Mouse (Mus musculus) hindbrain, embryonic 11.5 days (tissue): ENCODE measurements around the gene Ghrl. TPM values are rescaled to one million over a fixed set of nuclear protein-coding genes. Genes with fewer than 3 reads are reported as not detected.

Experiments
- ATAC-seq: fragments of 200-750 bp; cut with Nextera tagmentation; 2 replicates; pipeline ENCODE4 v1.8.0; 2017; ENCODE audit warnings: mild to moderate bottlenecking, moderate TSS enrichment, moderate library complexity; ENCODE audit not compliant: low FRiP score
- DNase-seq: peaks from one replicate; pipeline ENCODE4 v3.0.0-alpha.2; 2015; ENCODE audit warnings: low spot score
- H3K27ac ChIP-seq: fragments of 300-500 bp; sonication (generic); 2 replicates; pipeline ENCODE4 v1.5.1; 2014; ENCODE audit warnings: mild to moderate bottlenecking, low read depth, low read length
- H3K27me3 ChIP-seq: fragments of 300-500 bp; sonication (generic); 2 replicates; pipeline ENCODE4 v1.6.1; 2014; ENCODE audit warnings: mild to moderate bottlenecking, low read length, moderate library complexity, mixed read lengths; ENCODE audit not compliant: control insufficient read depth, insufficient read depth
- H3K36me3 ChIP-seq: fragments of 300-500 bp; sonication (generic); 2 replicates; pipeline ENCODE4 v1.6.1; 2014; ENCODE audit warnings: mild to moderate bottlenecking, low read length, moderate library complexity, mixed read lengths; ENCODE audit not compliant: control insufficient read depth, insufficient read depth
- H3K4me1 ChIP-seq: fragments of 300-500 bp; sonication (generic); replicated peaks from 2 replicates; pipeline ENCODE4 v1.6.1; 2014; ENCODE audit warnings: low read length, mixed read lengths; ENCODE audit not compliant: control insufficient read depth, insufficient read depth
- H3K4me2 ChIP-seq: fragments of 300-500 bp; sonication (generic); replicated peaks from 2 replicates; pipeline ENCODE4 v1.6.1; 2014; ENCODE audit warnings: mild to moderate bottlenecking, low read depth, low read length
- H3K4me3 ChIP-seq: fragments of 300-500 bp; sonication (generic); 2 replicates; pipeline ENCODE4 v1.5.1; 2014; ENCODE audit warnings: low read depth, low read length
- H3K9ac ChIP-seq: fragments of 300-500 bp; sonication (generic); 2 replicates; pipeline ENCODE4 v1.6.1; 2014; ENCODE audit warnings: low read depth, low read length
- H3K9me3 ChIP-seq: fragments of 300-500 bp; sonication (generic); 2 replicates; pipeline ENCODE4 v1.6.1; 2016; ENCODE audit warnings: low read length; ENCODE audit not compliant: control insufficient read depth
- WGBS: fragments of 180-500 bp; shearing (Covaris S2); extraction: QIAGEN DNeasy Blood & Tissue Kit; methylation state at CpG from one replicate; pipeline ENCODE4 v1.1.7; 2014; 5-methylcytosine and 5-hydroxymethylcytosine counted together
- polyA plus RNA-seq: library from polyadenylated mRNA; unstranded; fragments of >200 nt; fragmentation: Nextera tagmentation; extraction: Ambion mirVana; gene quantifications from 2 replicates; pipeline ENCODE4 v1.2.1, GENCODE M21; 2014

The Ghrl gene
- 0.46 and 0.51 TPM in 2 replicates for polyA plus RNA-seq

- DNase-seq (no peak), ATAC-seq (no peak)
- no peak within 1 kb of the TSS for H3K9ac ChIP-seq
- no peaks in the 10 kb centered on the region for H3K27me3 ChIP-seq
- H3K9me3 ChIP-seq = no peaks in the 10 kb centered on the region
- H3K4me1 ChIP-seq = no peaks in the 10 kb centered on the region
- no peak within 1 kb of the TSS for H3K4me3 ChIP-seq
- 90% methylated on average over 3 of the region's 3 CpGs for WGBS
- no peak within 1 kb of the TSS for H3K27ac ChIP-seq
- no peaks in the 10 kb centered on the region; the same call in 1 of the 2 replicates for H3K36me3 ChIP-seq
- H3K4me2 ChIP-seq = no peak within 1 kb of the TSS
These were observed at the start of gene Ghrl for GRCm38 (mm10) chr6:113719878-113720277. Ghrl (minus strand) TSS chr6:113719880.

- H3K9ac ChIP-seq = no peak overlapping the region
- no peak overlapping the region for H3K4me3 ChIP-seq
- no peak overlapping the region for H3K4me2 ChIP-seq
- no peaks in the 10 kb centered on the region for H3K4me1 ChIP-seq
- WGBS = 69% methylated on average over 11 of the region's 11 CpGs
- ATAC-seq = no peak
- no peaks in the 10 kb centered on the region for H3K9me3 ChIP-seq
- no peak overlapping the region for H3K27ac ChIP-seq
- H3K27me3 ChIP-seq = no peaks in the 10 kb centered on the region
- H3K36me3 ChIP-seq = no peaks in the 10 kb centered on the region
- no peak for DNase-seq
These were observed 49.1 kb upstream of the Ghrl start for GRCm38 (mm10) chr6:113768804-113769203.

- DNase-seq (peak; percentile 83), ATAC-seq (peak; percentile 47; the same call in 1 of the 2 replicates)
- no peaks in the 10 kb centered on the region for H3K9me3 ChIP-seq
- 34% methylated on average over 7 of the region's 7 CpGs for WGBS
- no peaks in the 10 kb centered on the region for H3K27me3 ChIP-seq
- no peak overlapping the region for H3K27ac ChIP-seq
- H3K36me3 ChIP-seq = no peaks in the 10 kb centered on the region
- H3K9ac ChIP-seq = no peak overlapping the region
- no peak overlapping the region for H3K4me3 ChIP-seq
- H3K4me1 ChIP-seq = no peaks in the 10 kb centered on the region
- no peak overlapping the region for H3K4me2 ChIP-seq
These were observed 42.0 kb upstream of the Ghrl start for GRCm38 (mm10) chr6:113761644-113762043.

GRCm38 (mm10) chr6:113749119-113749685 lies 29.5 kb upstream of the Ghrl start:
- DNase-seq = no peak
- H3K9ac ChIP-seq = no peak overlapping the region
- no peak overlapping the region for H3K4me3 ChIP-seq
- no peak overlapping the region for H3K27ac ChIP-seq
- H3K36me3 ChIP-seq = no peaks in the 10 kb centered on the region
- no peaks in the 10 kb centered on the region for H3K9me3 ChIP-seq
- no peak for ATAC-seq
- WGBS = 62% methylated on average over 17 of the region's 17 CpGs
- no peaks in the 10 kb centered on the region for H3K4me1 ChIP-seq
- no peaks in the 10 kb centered on the region; the same call in 1 of the 2 replicates for H3K27me3 ChIP-seq
- H3K4me2 ChIP-seq = no peak overlapping the region

DNA sequence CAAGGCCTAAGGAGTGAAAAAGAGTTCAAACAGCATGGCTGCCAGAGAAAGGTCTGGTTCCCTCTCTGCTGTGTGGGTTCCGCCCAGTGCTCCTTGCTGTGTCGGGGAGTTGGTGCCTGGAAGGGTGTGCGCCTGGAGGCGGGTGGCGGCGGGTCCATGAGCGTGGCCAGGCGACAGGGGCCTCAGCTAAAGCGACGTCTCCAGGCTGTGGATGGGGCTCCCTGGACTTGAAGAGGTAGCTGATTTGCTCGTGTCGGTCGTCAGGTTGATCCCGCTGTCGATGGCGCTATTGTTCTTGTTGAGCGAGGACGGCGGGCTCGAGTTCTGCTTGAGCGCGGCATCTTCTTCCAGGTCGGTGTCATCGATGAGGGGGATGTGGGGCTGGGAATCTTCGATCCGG lies 28.7 kb upstream of the Ghrl start:
- ATAC-seq (no peak), DNase-seq (peak; percentile 20)
- H3K4me1 ChIP-seq = no peaks in the 10 kb centered on the region
- H3K4me3 ChIP-seq = no peak overlapping the region
- H3K9me3 ChIP-seq = no peaks in the 10 kb centered on the region
- H3K4me2 ChIP-seq = no peak overlapping the region
- no peak overlapping the region for H3K27ac ChIP-seq
- no peaks in the 10 kb centered on the region for H3K36me3 ChIP-seq
- no peak overlapping the region for H3K9ac ChIP-seq
- 33% methylated on average over 26 of the region's 26 CpGs for WGBS
- H3K27me3 ChIP-seq = no peaks in the 10 kb centered on the region; the same call in 1 of the 2 replicates

DNA sequence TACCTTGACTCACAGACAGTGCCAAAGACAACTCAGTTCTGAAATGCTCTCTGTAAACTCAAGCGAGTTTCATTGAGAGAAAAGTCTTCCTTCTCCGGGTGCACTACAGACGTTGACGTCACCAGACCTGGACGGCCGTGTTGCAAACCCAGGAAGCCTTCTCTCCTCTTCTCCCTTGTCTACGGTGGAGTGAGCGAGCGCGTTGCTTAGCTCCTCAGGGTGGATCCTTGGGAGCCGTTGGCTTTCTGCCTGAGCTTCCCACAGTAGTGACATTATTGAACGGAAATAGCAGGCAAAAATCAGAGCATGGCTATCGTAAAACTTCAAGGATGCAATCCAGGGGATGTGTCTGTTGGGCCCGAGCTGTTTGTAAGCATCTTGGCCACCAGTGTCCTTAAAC lies 27.6 kb upstream of the Ghrl start:
- no peaks in the 10 kb centered on the region for H3K4me1 ChIP-seq
- no peak overlapping the region for H3K9ac ChIP-seq
- H3K4me2 ChIP-seq = no peak overlapping the region
- DNase-seq = no peak
- no peaks in the 10 kb centered on the region; the same call in 1 of the 2 replicates for H3K27me3 ChIP-seq
- no peak overlapping the region for H3K27ac ChIP-seq
- no peak overlapping the region for H3K4me3 ChIP-seq
- ATAC-seq = no peak
- no peaks in the 10 kb centered on the region for H3K36me3 ChIP-seq
- H3K9me3 ChIP-seq = no peaks in the 10 kb centered on the region
- WGBS = 91% methylated on average over 14 of the region's 14 CpGs

- DNase-seq (no peak), ATAC-seq (no peak)
- H3K4me1 ChIP-seq = no peaks in the 10 kb centered on the region
- H3K27me3 ChIP-seq = no peaks in the 10 kb centered on the region; the same call in 1 of the 2 replicates
- no peaks in the 10 kb centered on the region for H3K9me3 ChIP-seq
- H3K27ac ChIP-seq = no peak overlapping the region
- H3K4me2 ChIP-seq = no peak overlapping the region
- H3K36me3 ChIP-seq = no peaks in the 10 kb centered on the region
- no peak overlapping the region for H3K9ac ChIP-seq
- H3K4me3 ChIP-seq = no peak overlapping the region
These were observed 25.4 kb upstream of the Ghrl start for GRCm38 (mm10) chr6:113745117-113745516.

- ATAC-seq = no peak
- whole genome bisulfite sequencing = 63% methylated on average over 1 of the region's 1 CpGs
These were observed 23.4 kb upstream of the Ghrl start for GRCm38 (mm10) chr6:113743111-113743510.

GRCm38 (mm10) chr6:113742321-113742720 lies 22.6 kb upstream of the Ghrl start:
- 75% methylated on average over 1 of the region's 1 CpGs for WGBS

More at GRCm38 (mm10) chr6:113743111-113743510, 23.4 kb upstream of the Ghrl start:
- Histone ChIP-seq H3K27ac (no peak overlapping the region), H3K4me2 (no peak overlapping the region), H3K27me3 (no peaks in the 10 kb centered on the region), H3K4me3 (no peak overlapping the region), H3K4me1 (0 out of 2 replicates have a peak, but pooled peaks cover 5% of the 10 kb centered on the region), H3K9me3 (no peaks in the 10 kb centered on the region), H3K9ac (no peak overlapping the region), H3K36me3 (no peaks in the 10 kb centered on the region)
- no peak for DNase-seq

More at GRCm38 (mm10) chr6:113742321-113742720, 22.6 kb upstream of the Ghrl start:
- Histone ChIP-seq H3K27ac (no peak overlapping the region), H3K4me3 (no peak overlapping the region), H3K27me3 (no peaks in the 10 kb centered on the region), H3K36me3 (no peaks in the 10 kb centered on the region), H3K9me3 (no peaks in the 10 kb centered on the region), H3K4me2 (no peak overlapping the region), H3K9ac (no peak overlapping the region), H3K4me1 (0 out of 2 replicates have a peak, but pooled peaks cover 5% of the 10 kb centered on the region)
- DNase-seq (no peak), ATAC-seq (no peak)
